Mouse (Mus musculus): ENCODE measurements around the gene Zc3hc1.

DNA sequence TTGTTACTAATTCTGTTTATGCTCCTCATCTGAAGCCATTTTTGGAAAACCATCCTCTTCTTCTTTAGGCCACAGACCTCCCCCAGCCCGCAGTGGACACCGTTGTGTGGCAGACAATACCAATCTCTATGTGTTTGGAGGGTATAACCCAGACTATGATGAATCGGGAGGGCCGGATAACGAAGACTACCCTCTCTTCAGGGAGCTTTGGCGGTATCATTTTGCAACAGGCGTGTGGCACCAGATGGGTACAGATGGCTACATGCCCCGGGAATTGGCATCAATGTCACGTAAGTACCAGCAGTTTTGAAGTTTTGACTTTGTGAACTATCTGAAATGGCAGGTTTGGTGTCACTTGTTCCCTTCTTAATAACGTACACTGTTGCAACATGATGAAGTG is 48.7 kb upstream of the Zc3hc1 start:
- TF ChIP-seq POLR2A (IDR thresholded peaks at IDR 0.05; ENCODE audit: borderline replicate concordance, extremely low read depth, insufficient read depth, insufficient read length, poor library complexity, severe bottlenecking) (no peak), CTCF (IDR thresholded peaks at IDR 0.05; ENCODE audit: borderline replicate concordance, extremely low read depth, insufficient read depth, insufficient read length) (no peak)
